Mouse (Mus musculus) MEL (cell line): ENCODE measurements around the gene Endod1.

Experiments
- BHLHE40 ChIP-seq: IDR thresholded peaks from 2 replicates; pipeline ENCODE4 v1.6.1; 2012; ENCODE audit warnings: low read depth, mild to moderate bottlenecking, inconsistent platforms, low read length, improper control_type of control experiment, borderline replicate concordance
- CTCF ChIP-seq, 3 experiments: IDR thresholded peaks in 2 of 3; conservative IDR thresholded peaks in 1 of 3; 2 replicates each; pipeline ENCODE4 v1.5.1; 2011 to 2012; ENCODE audit warnings: low read length in 3 of 3, low read depth in 2 of 3, mild to moderate bottlenecking in 2 of 3, improper control_type of control experiment in 1 of 3, inconsistent platforms in 1 of 3, mixed read lengths in 1 of 3, moderate library complexity in 1 of 3; ENCODE audit not compliant: control insufficient read depth in 1 of 3, insufficient read depth in 1 of 3, poor library complexity in 1 of 3, severe bottlenecking in 1 of 3
- EP300 ChIP-seq, 2 experiments: IDR thresholded peaks; 2 replicates each; pipeline ENCODE4 v1.6.1; 2011; ENCODE audit warnings: improper control_type of control experiment in 2 of 2, low read length in 2 of 2, low read depth in 1 of 2, mild to moderate bottlenecking in 1 of 2
- MAX ChIP-seq: IDR thresholded peaks from 2 replicates; pipeline ENCODE4 v1.6.1; 2011; ENCODE audit warnings: low read length, improper control_type of control experiment
- MAZ ChIP-seq: IDR thresholded peaks from 2 replicates; pipeline ENCODE4 v1.6.1; 2012; ENCODE audit warnings: low read depth, mild to moderate bottlenecking, inconsistent platforms, low read length, improper control_type of control experiment
- MYC ChIP-seq: IDR thresholded peaks from 2 replicates; pipeline ENCODE4 v1.6.1; 2011; ENCODE audit warnings: low read depth, mild to moderate bottlenecking, low read length, improper control_type of control experiment, moderate library complexity
- NELFE ChIP-seq: IDR thresholded peaks from 2 replicates; pipeline ENCODE4 v1.6.1; 2011; ENCODE audit warnings: low read depth, low read length, improper control_type of control experiment
- TBP ChIP-seq: IDR thresholded peaks from 2 replicates; pipeline ENCODE4 v1.8.0; 2011; ENCODE audit warnings: low read depth, low read length, improper control_type of control experiment
- ZMIZ1 ChIP-seq: IDR thresholded peaks from 2 replicates; pipeline ENCODE4 v1.6.1; 2012; ENCODE audit warnings: low read depth, mild to moderate bottlenecking, inconsistent platforms, low read length, improper control_type of control experiment, moderate library complexity

- TF ChIP-seq BHLHE40 (no peak), TBP (peak; percentile 41), EP300 (IDR thresholded peaks at IDR 0.05; ENCODE audit: low read depth in 1 of 2, low read length in 2 of 2) (no peak), ZMIZ1 (no peak), CTCF (IDR thresholded peaks at IDR 0.05 in 2 of 3, conservative IDR thresholded peaks at IDR 0.05 in 1 of 3; ENCODE audit: control insufficient read depth in 1 of 3, insufficient read depth in 1 of 3, low read depth in 2 of 3, low read length in 3 of 3, poor library complexity in 1 of 3, severe bottlenecking in 1 of 3) (no peak), MAX (no peak), MAZ (no peak), NELFE (no peak), MYC (no peak)
Observed at GRCm38 (mm10) chr9:14380386-14381285, 671 bp downstream of the Endod1 start.
